Mouse (Mus musculus) cerebellum, adult 9-10 months (tissue): ENCODE data around the gene Gstp1.
A peak's percentile ranks its signal among the peaks of the same experiment; 100 is the strongest.
"Not testable (repeated sequence)": the region's sequence is repeated elsewhere in the genome, so short reads cannot be mapped to it uniquely, and the experiment has no call there.

ENCODE experiments used
- DNase-seq: peaks from one replicate; pipeline ENCODE4 v3.0.0; 2022

The Gstp1 gene

DNA sequence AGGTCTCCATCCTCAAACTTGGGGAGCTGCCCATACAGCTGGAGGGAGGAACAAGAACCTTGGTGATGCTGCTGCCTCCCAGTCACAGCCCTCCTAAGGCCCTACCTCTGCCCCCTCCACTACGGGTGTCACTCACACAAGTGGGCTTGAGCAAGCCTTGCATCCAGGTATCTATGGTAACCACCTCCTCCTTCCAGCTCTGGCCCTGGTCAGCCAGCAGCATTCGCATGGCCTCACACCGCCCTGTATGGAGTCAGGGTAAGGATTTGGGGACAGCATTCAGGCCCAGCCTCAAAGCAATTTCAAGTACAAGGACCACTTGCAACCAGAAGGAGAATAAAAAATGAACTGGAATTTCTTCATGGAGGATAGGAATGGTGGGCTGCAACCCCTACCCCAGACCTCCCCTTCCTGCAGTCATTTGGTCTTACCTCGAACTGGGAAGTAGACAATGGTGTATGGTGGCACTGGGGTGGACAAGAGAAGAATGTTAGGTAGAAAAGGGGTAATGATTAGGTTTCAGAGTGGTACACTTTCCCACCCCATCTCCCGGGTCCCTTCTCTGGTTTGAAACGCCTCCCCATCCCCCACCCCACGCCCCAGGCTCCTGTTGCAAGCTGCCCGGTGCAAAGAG is 514 bp downstream of the Gstp1 start:
- not testable (repeated sequence) for DNase-seq

DNA sequence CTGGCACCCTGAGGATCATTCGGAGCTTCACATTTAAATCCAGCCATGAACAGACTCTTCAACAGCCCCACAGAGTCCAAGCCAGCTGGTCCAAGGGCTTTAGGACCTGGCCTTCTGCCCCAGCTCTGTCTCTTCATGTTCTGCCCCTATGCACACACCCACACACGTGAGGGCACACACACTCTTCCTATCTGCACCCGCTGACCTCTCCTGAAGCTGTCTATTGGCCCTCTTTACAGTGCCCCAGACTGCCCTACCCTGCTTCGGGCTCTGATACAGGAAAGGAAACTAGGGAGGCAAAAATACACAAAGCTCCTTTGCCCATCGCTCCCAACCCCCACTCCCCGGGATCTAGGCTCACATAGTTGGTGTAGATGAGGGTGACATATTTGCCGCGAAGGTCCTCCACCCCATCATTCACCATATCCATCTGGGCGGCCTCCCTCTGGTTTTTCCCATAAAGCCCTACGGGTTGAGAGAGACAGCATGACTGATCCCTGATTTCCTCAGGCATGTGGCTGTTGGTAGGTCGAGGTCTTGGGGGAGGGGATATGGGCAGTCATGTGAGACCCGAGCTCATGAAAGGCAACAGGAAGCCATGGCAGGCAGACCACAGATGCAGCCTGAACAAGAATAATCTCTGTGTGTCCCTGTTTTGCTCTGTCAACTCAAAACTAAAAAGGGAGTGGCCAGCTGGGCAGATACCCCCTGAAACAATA is 1.3 kb downstream of the Gstp1 start:
- DNase-seq = no peak

DNA sequence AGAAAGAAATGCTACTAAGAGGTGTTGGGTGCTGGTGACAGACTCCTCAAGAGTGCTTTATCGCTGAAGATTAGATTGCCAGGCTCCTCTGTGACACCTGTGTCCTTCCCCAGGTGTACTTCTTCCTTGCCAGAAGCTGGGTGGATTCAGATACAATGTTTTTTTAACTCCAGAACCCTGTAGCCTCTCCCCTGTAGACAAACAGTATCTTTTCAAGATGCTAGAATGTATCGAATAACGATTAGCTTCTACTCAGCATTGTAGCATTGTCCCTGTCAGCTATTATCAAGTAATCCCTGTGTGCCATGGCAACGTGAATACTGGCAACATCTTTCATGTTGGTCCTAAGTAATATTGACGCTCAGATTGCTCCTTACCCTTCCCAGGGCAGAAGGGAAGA is 4.0 kb downstream of the Gstp1 start:
- no peak for DNase-seq

DNA sequence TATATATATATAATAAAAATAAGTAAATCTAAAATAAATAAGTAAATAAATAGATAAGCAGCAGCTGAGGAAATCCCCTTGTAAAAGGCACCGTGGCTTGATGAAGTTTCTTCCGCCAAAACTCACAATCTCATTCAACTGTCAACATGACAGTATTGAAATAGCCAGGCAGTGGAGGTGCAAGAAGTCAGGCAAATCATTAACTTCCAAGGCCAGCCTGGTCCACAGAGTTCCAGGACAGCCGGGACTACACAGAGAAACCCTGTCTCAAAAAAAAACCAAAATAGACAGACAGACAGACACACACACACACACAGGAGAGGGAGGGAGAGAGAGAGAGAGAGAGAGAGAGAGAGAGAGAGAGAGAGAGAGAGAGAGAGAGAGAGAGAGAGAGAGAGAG is 4.5 kb downstream of the Gstp1 start:
- DNase-seq = no peak

DNA sequence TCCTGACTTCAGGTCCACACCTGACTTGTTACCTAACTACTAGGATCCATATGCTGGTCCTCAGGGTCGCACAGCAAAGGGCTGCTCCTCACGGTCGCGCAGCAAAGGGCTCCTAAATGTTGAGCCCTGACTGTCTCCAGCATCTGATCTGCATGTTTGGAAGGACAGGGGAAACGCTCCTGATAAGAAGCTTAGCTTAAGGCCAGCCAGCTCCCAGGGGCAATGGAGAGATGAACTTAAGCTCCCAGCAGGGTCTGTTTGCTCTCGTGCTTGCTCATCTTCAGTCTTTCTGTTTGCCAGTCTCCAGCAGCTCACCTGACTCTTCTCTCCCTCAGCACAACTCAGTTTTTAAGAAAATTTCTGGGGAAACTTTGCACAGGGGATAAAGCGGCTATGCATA is 5.1 kb downstream of the Gstp1 start:
- DNase-seq = no peak

DNA sequence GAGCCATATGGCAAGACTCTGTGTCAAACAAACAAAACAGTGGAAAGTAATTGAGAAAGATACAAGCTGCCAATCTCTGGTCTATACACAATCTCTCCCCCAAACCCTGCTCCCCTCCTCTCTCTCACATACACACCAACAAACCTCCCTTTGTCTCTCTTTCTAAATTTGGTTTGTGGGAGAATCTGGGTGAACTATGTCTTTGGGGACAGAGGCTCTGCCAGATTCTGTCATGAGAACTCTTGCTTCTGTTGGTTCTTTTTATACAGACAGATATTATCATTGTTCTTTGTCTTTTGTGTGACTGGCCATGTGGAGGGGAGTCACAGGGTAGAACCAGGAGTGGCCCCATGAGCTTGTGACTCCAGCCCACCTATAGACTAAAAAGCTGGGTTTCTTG is 10.2 kb downstream of the Gstp1 start:
- no peak for DNase-seq

DNA sequence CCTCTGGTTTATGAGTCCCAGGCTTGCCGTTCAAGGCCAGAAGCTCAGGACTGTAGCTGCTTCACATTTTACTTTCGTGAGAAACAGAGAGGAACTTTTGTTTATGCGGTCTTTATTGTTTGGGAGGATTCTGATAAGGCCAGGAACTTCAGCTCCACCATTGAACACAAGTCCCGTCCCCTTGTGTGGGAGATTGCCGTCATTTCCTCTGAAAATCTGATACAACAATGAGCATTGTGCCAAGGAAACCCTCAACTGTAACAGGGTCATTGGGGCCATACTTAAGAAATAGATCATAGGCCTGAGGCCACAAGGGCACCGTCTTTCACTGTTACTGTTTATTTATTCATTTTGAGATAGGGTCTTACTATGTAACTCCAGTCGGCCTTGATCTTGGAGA is 14.6 kb downstream of the Gstp1 start:
- DNase-seq = no peak

DNA sequence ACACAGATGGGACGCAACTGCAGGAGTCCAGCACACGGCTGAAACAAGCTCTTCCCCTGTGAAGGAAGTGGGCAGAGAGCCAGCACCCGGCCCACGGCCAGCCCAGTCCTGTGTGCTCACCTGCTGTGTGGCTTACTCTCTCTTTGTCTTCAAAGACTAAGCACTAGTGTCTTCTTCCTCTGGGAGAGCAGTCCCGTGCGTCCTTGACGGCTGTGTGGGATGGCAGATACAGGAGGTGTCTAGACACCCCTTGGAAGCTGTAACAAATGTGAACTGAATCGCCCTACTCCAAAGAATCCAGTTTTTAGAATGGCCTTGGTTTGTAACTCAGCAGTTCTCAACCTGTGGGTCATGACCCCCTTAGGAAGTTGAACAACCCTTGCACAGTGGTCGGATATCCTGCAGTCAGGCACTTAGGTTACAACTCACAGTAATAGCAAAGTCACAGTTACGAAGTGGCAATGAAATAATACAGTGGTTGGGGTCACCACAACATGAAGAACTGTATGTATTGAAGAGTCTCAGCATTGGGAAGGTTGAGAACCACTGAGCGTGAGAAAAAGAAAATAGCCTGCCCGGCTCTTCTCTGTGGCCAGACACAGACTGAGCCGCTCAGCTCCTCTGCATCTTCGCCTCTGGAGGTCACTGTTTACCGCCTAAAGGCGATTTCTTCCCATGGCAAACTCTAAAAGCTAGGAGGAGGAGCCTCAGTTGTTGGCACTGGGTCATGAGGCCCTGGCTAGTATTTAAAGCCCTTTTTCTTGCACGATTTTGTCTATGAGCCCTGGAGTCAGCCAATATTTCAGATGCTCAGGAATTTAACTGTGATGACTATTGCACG is 18.8 kb downstream of the Gstp1 start:
- DNase-seq = peak; percentile 92

DNA sequence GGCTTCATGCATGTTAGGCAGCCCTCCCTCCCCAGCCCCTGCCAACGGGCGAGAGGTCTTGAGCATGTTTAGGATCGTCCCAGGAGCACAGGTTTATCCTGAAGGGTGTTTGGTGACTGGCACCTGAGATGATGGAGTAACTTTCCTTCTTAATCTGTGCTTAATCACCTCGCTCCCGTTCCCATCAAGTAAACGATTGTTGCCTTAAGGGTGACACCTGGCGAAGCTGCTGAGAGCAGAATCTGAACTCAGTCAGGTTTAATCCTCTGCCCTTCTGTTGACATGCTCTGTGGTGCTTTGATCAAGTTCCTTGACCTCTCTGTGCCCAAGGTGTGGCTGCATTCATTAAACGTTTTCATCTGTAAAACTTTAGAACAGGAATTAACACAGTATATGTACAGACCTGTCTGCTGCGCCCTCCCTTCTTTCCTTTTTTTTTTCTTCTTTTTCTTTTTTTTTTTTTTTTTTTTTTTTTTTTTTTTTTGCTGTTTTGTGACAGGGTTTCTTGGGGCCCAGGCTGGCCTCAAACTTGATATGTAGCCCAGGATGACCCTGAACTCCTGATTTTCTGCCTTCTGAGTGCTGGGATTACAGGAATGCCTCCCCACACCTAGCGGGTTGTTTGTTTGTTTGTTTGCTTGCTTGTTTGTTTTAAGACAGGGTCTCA is 19.7 kb downstream of the Gstp1 start:
- DNase-seq = peak; percentile 39

DNA sequence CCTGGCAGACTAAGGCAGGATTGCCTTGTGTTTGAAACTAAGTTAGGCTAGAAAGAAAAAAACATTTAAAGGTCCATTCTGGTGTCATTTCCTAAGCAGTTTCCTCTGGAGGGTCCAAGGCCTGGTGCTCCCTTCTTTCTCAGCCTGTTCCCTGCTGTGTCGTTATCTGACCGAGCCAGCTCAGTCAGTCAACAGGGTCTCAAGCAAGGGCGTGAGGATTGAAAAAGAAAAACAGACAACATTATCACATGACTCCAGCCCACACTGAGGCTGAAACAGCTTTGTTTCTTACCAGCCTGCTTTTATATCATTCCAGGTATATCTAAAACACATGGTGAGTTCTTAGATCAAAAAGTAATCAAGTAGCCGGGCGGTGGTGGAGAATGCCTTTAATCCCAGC is 22.1 kb downstream of the Gstp1 start:
- DNase-seq = no peak

DNA sequence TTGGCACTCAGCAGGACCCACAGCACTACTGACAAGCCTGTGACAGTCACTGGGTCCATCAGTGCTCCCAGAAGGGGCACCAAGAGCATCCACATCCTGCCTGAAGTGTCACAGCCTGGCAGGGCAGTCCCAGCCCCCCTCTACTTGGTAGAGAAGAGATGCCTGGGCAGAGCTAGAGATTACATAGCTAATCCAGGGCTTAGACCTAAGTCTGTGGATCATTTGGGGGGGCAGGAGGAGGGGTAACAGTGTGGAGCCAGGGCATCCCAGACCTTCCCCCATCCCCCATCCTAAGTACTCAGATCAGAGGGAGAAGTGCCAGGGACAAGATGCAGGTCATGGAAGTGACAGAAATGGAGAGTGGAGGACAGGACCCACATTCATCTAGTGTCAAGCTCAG is 23.0 kb downstream of the Gstp1 start:
- DNase-seq = peak; percentile 39

DNA sequence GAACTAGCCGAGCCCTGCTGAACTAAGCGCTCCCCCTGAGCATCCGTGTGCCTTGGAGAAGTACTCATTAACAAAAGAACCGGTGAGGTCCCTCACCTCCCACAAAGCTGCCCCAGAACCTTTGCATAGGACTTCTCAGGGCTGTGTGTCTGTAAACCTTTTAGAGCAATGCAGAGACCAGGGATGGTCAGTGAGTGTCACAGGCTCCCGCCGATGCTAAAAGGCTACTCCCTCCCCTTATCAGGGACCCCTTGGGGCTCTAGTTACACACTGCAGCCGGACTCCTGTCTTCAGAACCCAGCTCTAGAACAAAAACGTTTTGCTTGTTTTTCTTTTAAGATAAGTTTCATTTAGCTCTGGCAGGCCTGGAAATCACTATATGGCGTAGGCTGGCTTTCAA is 24.7 kb downstream of the Gstp1 start:
- no peak for DNase-seq

DNA sequence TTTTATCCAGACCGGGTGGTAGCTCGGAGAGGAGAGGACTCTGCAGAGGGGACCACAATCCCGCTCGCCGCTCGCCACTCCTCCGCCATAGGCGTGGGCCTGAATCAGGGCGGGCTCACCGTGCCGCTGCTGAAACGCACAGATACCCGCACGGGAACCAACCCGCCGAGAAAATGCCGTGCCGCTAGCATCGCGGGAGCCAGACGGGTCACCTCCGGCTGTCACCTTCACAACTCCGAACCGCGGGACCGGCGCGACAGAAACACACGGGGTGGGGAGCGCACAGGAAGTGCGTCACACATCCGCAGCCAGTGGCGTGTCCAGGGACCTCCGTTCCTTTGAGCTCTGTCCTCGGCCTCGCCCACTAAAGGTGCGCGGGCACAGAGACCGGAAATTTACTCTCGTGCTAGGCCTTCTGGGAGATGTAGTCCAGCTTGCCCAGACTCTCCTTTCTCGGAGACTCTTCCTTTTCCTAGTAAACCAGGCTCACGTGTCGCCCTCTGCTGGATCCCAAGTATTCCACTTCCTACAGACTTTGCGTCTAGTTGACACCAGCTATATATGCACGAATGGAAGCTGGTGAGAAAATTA is 25.3 kb downstream of the Gstp1 start, which contains the start of gene Ndufv1:
Gene Ndufv1, minus strand, starts transcription at position 375 of the 591 bp plus-strand sequence.
- DNase-seq = peak; percentile 99

DNA sequence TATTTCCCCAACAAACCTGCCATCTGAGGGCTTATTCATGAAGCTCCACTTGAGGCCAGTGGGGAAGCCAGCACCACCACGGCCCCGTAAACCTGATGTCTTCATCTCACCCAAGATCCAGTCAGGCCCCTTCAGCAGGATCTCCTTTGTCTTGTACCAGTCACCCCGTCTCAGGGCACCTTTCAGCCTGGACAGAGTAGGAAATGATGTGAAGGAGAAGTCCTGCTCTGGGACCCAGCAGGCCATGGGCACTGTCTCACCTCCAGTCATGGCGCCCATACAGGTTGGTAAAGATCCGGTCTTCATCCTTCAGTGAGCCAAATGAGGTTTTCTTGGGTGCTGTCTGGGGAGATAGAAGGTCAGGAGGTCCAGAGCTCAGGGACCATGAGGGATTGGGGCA is 26.7 kb downstream of the Gstp1 start:
- peak; percentile 30 for DNase-seq

DNA sequence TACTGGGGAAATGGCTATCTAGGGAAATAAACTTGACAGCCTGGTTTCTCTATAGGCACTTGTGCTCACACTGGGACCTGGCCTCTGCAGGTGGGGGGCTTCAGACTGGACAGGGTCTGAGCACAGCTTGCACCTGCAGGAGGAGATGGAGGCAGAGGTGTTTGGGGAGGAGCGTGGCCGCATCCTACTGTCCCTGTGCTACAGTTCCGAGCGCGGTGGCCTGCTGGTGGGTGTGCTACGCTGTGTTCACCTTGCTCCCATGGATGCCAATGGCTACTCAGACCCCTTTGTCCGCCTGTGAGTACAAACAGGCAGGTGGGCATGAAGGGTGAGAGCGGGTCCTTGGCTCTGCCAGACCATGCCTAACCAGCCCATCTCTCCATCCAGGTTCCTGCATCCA is 31.8 kb downstream of the Gstp1 start:
- no peak for DNase-seq

DNA sequence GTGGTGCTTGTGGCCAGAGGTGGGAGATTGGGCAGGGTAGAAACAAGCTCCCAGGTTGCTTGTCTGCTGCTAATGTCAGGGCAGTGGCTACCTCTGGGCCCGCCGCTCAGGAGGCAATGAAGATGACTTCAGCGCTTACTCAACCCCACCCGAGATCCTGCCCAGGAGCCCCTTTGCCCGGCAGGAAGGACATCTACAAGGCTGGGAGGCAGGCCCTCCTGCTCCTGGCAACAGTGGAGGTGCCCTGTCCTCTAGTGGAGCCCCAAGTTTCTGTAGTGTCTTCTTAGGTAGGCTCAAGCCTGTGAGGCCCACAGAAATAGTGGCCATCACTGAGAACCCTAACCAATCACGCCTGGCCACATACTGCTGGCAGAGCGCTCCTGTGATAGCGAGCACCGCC is 32.7 kb downstream of the Gstp1 start:
- no peak for DNase-seq

DNA sequence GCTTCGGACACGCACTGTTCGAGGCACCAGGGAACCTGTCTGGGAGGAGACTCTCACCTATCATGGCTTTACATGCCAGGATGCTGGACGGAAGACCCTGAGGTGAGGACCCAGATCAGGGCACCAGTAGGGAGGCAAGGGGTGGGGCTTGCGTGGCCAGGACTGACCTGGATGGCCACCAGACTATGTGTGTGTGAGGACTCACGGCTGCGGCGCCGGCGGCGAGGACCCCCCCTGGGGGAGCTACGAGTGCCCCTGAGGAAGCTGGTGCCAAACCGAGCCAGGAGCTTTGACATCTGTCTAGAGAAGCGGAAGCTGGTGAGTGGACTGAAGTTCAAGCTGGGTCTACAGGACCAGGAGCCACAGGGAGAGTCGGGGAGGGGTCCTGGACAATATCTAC is 33.5 kb downstream of the Gstp1 start:
- peak; percentile 36 for DNase-seq

DNA sequence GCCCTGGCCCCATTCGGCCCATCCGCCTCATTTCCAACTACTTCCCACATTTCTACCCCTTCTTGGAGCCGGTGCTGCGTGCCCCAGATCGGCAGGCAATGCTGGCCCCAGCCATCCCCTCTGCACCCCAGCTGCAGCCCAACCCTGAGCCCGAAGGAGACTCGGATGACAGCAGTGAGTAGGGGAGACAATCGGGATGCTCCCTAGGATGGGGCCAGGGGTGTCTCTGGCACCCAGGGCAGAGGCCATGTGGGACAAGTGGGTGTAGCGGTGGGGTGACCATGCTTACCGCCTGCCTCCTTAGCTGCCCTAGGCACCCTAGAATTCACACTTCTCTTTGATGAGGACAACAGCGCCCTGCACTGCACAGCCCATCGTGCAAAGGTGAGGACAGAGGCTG is 34.1 kb downstream of the Gstp1 start:
- DNase-seq = no peak

DNA sequence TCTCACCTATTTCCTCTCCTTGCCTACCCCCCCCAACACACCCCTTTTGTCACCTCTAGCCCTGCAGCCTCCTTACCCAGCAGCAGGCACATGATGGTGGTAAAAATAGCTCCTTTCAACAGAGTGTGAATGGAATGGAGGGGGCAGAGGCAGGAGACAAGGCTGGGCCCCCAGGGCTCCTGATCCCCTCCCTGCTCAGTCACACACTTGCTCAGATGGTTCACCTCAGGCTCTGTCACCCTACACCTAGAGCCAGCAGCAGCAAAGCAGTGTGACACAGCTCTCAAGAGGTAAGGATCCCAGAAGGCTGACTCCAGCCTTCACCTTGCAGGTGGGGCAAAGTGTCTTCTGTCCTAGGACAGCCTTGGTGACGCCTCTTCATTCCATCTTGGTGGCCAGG is 34.7 kb downstream of the Gstp1 start, which contains the start of gene Doc2g:
Gene Doc2g, plus strand, starts transcription at position 202 of the 400 bp plus-strand sequence.
- DNase-seq = no peak

DNA sequence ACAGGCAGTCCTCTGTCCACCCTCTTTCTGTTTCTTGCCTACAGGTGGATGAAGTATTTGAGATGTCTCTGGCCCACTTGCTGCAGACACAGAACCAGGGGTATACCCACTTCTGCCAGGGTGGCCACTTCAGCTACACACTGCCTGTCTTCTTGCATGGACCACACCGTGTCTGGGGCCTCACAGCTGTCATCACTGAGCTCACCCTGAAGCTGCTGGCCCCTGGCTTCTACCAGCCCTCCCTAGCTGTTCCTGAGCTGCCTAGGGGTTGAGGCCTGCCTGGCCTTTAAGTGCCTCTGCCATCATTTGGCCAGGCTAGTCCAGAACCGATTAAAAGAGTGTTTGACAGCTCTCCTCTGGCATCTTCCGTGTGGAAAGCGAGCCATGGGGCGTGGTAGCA is 36.0 kb downstream of the Gstp1 start:
- DNase-seq = no peak

DNA sequence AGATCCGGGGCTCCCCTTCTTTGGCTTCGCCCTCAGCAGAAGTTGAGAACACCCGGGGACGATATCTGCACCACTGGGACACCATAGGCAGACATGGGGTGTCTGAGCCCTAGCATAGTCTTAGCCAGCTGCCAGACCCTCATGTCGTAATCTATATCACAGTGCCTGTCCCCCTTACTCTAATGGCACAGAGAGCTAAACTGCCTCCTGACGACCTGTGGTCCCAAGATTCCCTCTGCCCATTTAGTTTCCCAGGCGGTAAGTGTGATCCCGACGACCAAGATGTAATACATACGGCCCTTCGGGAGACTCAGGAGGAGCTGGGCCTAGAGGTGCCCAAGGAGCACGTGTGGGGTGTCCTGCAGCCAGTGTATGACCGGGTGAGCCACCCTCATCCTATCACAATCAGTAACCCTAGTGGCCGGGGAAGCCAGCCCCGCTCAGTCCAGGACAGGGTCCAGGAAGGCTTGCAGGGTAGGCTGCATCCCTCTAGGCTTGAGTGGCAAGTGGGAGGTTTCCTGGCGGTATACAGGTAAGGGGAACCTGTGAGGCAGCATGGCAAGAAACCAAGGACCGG is 36.7 kb downstream of the Gstp1 start:
- DNase-seq = peak; percentile 56

DNA sequence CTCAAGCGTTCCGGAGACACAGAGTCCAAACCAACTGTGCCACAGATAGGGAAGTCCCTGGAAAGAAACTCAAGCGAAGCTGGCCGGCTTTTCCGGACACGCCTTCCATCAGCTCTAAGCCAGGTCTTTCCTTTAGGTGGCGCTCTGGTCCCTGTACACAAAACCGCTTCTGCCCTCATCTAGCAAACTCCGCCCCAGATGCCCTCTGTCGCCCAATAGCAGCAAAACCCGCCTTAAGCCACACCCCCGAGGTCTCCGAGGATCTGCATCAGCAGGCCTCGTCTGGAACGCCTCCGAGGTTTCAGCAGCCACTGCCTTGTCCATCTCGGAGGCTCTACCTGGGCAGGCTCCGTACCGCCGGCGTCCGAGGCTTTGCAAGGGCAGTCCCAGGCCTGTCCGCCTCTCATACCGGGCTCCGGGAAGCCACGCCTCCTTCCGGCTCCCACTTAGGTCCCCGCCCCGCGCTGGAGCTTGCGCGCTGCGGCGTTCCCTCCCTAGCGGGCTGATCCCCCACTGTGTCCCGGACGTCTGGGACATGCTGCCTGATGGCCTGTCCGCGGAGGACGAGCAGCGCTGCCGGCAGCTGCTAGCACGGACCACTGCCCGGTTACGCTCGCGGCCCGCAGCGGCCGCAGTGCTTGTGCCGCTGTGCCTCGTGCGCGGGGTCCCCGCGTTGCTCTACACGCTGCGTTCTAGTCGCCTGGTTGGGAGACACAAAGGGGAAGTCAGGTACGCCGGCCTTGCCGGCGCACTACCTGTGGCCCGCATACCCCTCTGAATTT is 37.5 kb downstream of the Gstp1 start, which contains the start of the genes Nudt8 and Gm49405:
Gene Nudt8, plus strand, starts transcription at position 462 of the 782 bp plus-strand sequence.
Gene Gm49405, plus strand, starts transcription at position 508 of the 782 bp plus-strand sequence.
- peak; percentile 99 for DNase-seq
